Mouse (Mus musculus) forebrain, embryonic 12.5 days (tissue): ENCODE measurements around the gene Bbip1. TPM values are rescaled to one million over a fixed set of nuclear protein-coding genes. Genes with fewer than 3 reads are reported as not detected.

Experiments
- ATAC-seq: fragments of 200-750 bp; cut with Nextera tagmentation; 2 replicates; pipeline ENCODE4 v1.8.0; 2017; ENCODE audit warnings: moderate TSS enrichment; ENCODE audit not compliant: low FRiP score
- H3K27ac ChIP-seq: fragments of 300-500 bp; sonication (generic); 2 replicates; pipeline ENCODE4 v1.5.1; 2016; ENCODE audit warnings: mild to moderate bottlenecking
- H3K27me3 ChIP-seq: fragments of 300-500 bp; sonication (generic); 2 replicates; pipeline ENCODE4 v1.6.1; 2016; ENCODE audit warnings: mild to moderate bottlenecking
- H3K36me3 ChIP-seq: fragments of 300-500 bp; sonication (generic); replicated peaks from 2 replicates; pipeline ENCODE4 v1.6.1; 2016; ENCODE audit warnings: mild to moderate bottlenecking
- H3K4me1 ChIP-seq: fragments of 300-500 bp; sonication (generic); 2 replicates; pipeline ENCODE4 v1.6.1; 2016
- H3K4me2 ChIP-seq: fragments of 300-500 bp; sonication (generic); 2 replicates; pipeline ENCODE4 v1.6.1; 2016; ENCODE audit warnings: mild to moderate bottlenecking, moderate library complexity
- H3K4me3 ChIP-seq: fragments of 300-500 bp; sonication (generic); replicated peaks from 2 replicates; pipeline ENCODE4 v1.5.1; 2016; ENCODE audit warnings: mild to moderate bottlenecking
- H3K9ac ChIP-seq: fragments of 300-500 bp; sonication (generic); 2 replicates; pipeline ENCODE4 v1.6.1; 2016; ENCODE audit warnings: mild to moderate bottlenecking
- H3K9me3 ChIP-seq: fragments of 300-500 bp; sonication (generic); 2 replicates; pipeline ENCODE4 v1.6.1; 2016
- WGBS: fragments of 180-500 bp; shearing (Covaris S2); methylation state at CpG from one replicate; pipeline ENCODE4 v1.1.7; 2016; 5-methylcytosine and 5-hydroxymethylcytosine counted together
- polyA plus RNA-seq: library from polyadenylated mRNA; unstranded; fragments of >200 nt; fragmentation: Nextera tagmentation; extraction: Ambion mirVana; gene quantifications from 2 replicates; pipeline ENCODE4 v1.2.1, GENCODE M21; 2016

Gene Bbip1
- polyA plus RNA-seq, 1 experiment from 2014 or later = 139 TPM

- H3K4me1 ChIP-seq = peaks cover 6% of the 10 kb centered on the region
- peak; percentile 64; the same call in 1 of the 2 replicates for ATAC-seq
- H3K4me2 ChIP-seq = no peak overlapping the region
- H3K9me3 ChIP-seq = no peaks in the 10 kb centered on the region
- no peak overlapping the region for H3K4me3 ChIP-seq
- H3K36me3 ChIP-seq = no peaks in the 10 kb centered on the region
- H3K9ac ChIP-seq = no peak overlapping the region
- H3K27me3 ChIP-seq = no peaks in the 10 kb centered on the region
- WGBS = 12% methylated on average over 10 of the region's 10 CpGs
- H3K27ac ChIP-seq = 0 out of 2 replicates have a peak overlapping the region, but pooled peaks have one; percentile 32
Observed at GRCm38 (mm10) chr19:53885450-53885849, 59.0 kb downstream of the Bbip1 start.

- no peak for ATAC-seq
- Histone ChIP-seq H3K9me3 (no peaks in the 10 kb centered on the region), H3K4me3 (no peak overlapping the region), H3K4me1 (peaks cover 6% of the 10 kb centered on the region), H3K4me2 (no peak overlapping the region), H3K27me3 (no peaks in the 10 kb centered on the region), H3K27ac (no peak overlapping the region), H3K9ac (no peak overlapping the region), H3K36me3 (no peaks in the 10 kb centered on the region)
- WGBS = 74% methylated on average over 5 of the region's 5 CpGs
Observed at GRCm38 (mm10) chr19:53881786-53882185, 62.6 kb downstream of the Bbip1 start.

DNA sequence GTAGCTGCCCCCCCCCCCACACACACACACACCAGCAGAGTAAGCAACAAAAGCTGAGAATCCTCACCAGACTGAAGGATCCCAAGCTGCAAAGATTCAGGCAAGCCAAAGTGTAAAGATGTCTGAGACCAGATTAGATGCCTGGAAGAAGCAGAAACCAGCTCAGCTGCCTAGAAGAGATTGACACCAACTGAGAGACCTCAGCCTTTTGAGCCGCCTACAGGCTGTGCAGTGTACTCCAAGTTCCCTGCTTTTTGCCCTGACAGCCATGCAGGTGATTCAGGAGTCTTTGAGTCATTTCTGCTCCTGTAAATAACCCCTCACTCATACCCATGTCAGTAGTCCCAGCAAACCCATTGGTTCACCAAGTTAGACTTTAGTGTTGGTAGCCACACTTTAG, 64.0 kb downstream of the Bbip1 start:
- Histone ChIP-seq H3K27ac (no peak overlapping the region), H3K27me3 (no peaks in the 10 kb centered on the region), H3K4me2 (no peak overlapping the region), H3K9me3 (no peaks in the 10 kb centered on the region), H3K9ac (no peak overlapping the region), H3K36me3 (no peaks in the 10 kb centered on the region), H3K4me3 (no peak overlapping the region), H3K4me1 (peaks cover 3% of the 10 kb centered on the region)
- no peak for ATAC-seq
- WGBS = 73% methylated on average over 1 of the region's 1 CpGs

Other genes starting within 250 kb of the Bbip1 start
- gene Pdcd4, start 52.4 kb downstream of the Bbip1 start, polyA plus RNA-seq = 110 and 111 TPM in 2 replicates
- gene Shoc2, start 321 bp downstream of the Bbip1 start, polyA plus RNA-seq = 76.2 and 77.4 TPM in 2 replicates
- 2.1 and 2.6 TPM in 2 replicates for gene Adra2a, start 99.5 kb upstream of the Bbip1 start, polyA plus RNA-seq